Mouse (Mus musculus) induced T-regulatory cell, adult 2 months (primary cell): ENCODE measurements around the gene Myh9.

Experiments used
- DNase-seq: peaks from one replicate; pipeline ENCODE4 v3.0.0-alpha.2; 2012; ENCODE audit warnings: low read depth

The Myh9 gene

DNA sequence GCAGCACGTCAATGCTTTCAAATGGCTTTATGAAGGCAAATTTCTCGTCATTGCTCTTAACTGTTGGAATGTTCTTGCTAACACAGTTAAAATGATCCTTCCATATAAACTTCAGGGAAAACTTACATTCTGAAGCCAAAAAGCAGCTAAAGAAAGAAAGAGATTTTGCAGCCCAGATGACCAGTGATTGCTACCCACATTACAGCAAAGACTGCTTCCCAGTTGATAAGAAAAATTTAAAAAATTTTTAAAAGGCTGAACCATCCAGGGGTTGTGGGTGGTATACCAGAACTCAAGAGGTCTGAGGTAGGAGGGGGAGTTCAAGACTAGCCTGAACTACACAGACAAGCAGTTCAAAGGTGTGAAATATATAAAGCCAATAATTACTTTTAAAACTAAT, 1.1 kb upstream of the Myh9 start:
- no peak for DNase-seq

DNA sequence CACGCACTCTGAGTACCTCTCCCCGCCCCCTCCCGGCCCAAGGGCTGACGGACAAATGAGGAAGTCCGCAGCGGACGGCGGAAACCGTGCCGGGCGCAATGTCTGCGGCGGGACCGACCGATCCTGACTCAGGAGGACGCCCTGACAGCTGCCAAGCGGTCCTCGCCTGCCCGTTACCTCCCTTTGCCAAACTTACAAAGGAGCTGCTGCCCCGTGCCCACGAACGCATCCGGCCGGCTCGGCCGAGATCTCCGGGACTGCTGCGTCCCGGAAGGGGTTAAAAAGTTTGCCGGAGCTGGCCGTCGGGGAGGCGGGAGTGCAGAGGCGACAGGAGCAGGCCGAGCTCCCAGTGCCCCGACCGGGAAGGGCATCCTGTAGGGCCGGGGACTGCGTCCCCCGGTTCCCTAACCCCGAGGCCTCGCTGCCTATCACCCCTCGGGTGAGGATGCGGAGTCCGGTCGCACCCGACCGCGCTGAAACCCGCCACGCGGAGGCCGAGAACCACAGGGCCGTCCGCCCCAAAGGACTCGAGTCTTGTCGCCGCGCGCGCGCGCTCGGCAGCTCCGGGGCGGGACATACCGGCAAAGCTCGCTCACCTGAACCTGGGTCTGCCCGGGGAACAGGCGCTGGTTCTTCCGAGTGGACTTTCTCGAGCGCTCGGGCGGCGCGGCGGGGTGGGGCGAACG, 471 bp downstream of the Myh9 start:
- no peak for DNase-seq

GRCm38 (mm10) chr15:77840450-77841360, 1.3 kb downstream of the Myh9 start:
- DNase-seq = peak; percentile 67

- peak; percentile 59 for DNase-seq
These were observed 2.3 kb downstream of the Myh9 start for GRCm38 (mm10) chr15:77839529-77840286.

DNA sequence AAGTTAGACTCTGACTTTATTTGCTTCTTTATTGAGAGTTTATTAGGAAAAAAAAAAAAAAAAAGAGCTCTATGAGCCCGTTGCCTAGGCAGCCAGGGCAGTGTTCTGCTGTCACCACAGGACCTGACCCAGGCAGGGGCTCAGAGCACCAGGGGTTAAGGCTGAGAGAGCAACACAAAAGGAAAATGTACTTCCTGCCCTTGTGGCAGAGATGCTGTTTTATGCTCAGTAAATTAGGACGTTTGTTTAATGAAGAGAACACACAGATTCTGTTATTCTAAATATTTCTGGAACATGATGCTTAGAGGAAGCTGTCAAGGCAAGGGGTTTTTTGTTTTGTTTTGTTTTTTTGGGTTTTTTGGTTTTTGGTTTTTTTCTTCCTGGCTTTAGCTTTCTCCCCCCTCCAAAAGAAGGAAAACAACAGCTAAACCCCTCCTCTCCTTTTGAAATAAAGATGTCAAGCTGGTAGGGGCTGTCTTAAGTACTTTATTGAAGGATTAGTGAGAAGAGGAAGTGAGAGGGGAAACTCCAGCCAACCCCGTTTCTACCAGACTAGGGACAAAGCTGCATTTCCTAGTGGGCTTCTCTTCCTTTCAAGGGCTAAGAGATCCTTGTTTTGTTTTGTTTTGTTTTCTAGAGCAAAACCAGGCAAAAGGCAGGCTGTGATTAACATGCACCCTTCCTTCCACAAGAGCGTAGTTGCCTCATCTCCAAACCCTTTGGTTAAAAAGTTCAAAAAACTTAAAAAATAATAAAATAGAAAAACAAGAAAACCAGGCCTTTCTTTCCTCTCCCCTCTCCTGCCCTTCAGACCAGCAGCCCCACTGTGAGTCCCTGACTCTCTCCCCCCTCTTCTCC, 3.2 kb downstream of the Myh9 start:
- peak; percentile 79 for DNase-seq

DNA sequence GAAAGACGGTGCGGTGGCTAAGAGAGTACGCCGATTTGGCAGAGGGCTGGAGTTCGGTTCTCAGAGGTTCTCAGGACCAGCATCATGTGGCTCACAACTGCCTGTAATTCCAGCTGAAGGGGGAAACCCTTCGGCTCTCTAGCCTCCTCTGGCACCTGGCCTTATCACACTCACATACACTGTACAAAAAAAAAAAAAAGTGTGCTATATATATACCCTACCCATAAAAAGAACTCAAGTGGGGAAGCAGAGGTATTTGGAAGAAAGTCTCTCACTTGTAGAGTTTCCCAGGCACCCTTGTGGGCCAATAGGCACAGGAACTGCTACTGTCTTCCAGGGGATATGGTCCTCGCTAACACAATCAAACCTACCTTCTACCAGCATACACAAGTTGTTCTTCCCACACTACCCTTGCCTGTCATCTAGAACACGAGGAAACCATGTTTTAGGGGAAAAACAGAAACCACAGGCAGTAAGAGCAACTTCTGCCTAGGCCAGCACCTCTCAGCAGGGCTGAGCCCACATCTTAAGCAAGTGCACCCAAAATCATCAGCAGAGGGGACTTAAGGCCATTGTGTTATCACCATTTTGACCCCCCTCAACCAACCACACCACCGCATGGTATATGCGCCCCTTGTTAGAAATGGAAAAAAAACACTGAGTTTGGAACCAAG, 4.4 kb downstream of the Myh9 start:
- peak; percentile 77 for DNase-seq

- DNase-seq = peak; percentile 64
These were observed 5.1 kb downstream of the Myh9 start for GRCm38 (mm10) chr15:77836692-77837443.

DNA sequence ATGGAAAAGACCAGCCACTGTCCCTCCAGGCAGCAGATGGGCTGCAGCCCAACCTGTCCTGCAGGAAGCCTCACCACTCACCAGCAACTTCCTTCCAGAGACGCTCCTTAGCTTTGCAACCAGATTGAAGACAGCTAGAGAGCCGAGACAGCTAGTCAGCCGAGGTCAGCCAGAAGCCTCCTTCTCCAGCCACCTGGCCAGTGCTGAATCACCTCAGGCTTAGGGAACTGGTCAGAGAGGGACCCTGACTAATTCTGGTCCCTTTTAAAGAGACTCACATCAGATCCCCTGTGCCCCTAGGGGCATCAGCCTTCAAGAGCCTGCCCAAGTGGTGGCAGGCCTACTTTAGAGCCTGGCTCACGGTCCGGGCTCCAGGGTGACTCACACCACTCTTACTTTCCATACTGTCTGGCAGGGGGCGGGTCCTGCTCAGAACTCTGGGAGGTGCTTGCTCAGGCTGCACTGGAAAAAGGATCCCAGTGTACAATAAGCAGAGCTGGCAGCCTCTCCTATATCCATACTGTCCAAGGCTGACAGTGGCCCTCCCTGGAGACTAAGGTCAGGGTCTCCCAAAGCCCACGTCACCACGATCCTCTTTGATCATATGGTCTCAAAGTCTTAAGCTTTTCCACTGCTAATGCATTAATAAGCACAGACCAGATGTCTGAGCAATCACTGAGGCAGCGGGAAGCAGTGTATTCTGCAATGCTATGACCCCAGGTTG, 5.9 kb downstream of the Myh9 start:
- DNase-seq = peak; percentile 72

DNA sequence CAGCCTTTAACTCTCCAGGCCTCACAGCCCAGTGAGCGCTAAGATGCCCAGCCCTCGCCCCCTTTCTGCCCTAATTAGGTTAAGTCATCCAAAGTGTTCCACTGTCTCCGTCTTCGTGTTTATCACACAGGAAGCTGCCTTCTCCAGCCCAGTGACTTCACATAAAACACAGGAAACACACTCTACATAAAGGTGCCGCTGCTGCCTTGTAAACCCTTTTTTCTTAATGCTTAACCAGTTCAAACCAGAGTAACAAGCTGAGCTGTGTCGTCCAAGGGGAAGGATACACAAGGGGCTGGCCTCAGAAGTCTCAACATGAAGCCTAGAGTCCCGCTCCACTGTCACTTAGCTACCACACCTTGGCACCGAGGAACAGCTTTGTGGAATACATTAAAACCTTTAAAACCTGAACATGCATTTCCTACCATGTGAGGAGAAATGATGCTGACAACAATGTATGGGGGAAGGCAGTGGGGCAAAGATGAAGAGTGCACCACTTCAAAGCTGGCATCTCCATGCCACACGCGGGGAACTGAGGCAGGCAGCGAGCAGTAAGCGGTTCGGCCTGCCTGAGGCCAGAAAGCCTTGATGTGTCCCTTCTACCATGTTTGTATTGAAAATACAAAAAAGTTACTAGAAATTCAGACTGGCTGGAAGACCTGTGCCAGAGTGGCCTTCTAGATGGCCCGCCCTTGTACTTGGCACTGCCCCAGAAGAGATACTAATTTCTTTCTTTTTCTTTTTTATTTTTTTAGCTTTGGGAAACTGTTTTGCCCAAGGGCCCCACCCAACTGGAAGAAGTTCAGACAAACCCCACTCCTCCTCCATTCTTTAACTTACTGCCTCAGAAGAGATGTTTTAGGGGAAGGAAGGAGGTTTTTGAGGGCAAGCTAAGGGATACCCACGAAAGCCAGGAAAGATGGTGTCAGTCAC, 7.4 kb downstream of the Myh9 start:
- peak; percentile 91 for DNase-seq

- peak; percentile 61 for DNase-seq
These were observed 8.2 kb downstream of the Myh9 start for GRCm38 (mm10) chr15:77833731-77834130.

GRCm38 (mm10) chr15:77833083-77833482, 8.9 kb downstream of the Myh9 start:
- DNase-seq = no peak

DNA sequence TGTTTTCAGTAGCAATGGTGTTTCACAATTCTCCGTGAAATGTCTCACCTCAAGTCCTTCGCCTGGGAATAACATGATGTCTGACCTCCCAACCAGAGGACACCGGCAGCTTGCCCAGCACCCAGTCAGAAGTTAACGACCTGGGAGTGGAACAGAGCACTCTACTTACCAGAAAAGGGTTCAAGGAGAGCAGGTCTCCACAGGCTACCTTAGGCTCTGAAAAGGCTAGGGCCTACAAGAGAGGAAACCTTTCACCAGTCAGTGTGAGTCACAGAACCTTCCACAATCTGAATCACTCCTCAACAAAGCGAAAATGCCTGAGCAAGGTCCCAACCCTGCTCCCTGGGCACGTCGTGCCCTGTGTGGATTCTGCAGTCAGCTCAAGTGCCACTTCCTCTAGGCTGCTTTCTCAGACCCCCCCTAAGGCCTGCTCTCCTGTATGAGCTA, 9.5 kb downstream of the Myh9 start:
- DNase-seq = peak; percentile 64

- DNase-seq = no peak
These were observed 10.1 kb downstream of the Myh9 start for GRCm38 (mm10) chr15:77831754-77832457.

- DNase-seq = no peak
These were observed 10.8 kb downstream of the Myh9 start for GRCm38 (mm10) chr15:77831138-77831579.

DNA sequence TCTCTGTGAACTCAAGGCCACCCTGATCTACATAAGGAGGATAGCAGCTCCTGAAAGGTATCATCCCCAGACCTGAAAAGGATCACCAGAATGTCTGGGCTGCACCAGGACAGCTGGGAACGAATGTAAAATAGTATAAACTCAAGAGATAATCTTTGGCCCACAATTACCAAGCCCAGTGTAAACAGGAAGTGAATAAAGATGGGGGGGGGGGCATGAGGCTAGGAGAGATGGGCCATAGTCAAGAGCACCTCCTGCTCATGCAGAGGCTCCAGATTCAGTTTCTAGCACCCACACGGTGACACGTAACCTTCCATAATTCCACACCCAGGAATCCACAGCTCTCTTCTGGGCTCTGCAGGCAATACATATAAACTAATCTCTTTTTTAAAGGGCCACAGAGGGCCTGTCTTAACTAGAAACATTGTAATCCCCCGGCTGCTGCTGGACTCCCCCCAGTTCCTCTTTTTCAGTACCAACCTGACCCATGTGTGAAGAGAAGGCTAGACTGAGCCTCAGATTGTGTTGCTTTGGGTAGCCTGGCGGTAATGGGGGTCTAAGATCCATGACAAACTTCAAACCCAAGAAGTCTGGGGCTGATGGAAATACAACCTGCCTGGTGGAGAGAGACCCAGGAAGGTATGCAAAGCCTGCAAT, 11.4 kb downstream of the Myh9 start:
- DNase-seq = peak; percentile 58

GRCm38 (mm10) chr15:77829542-77829941, 12.4 kb downstream of the Myh9 start:
- no peak for DNase-seq

DNA sequence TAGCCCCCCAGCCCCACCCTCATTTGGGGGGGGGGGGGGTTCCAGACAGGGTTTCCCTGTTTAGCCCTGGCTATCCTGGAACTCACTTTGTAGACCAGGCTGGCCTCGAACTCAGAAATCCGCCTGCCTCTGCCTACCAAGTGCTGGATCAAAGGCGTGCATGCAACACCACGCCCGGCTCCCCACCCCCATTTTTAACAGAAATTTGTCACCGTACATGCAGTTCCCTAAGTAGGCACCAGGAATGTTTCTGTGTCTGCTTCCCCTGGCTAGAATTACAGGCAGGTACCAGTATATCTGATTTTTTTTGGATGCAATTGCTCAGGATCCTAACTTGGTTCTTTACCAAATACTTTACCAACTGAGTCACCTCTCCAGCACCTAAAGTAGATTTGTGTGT, 13.1 kb downstream of the Myh9 start:
- no peak for DNase-seq
